Mouse (Mus musculus): ENCODE measurements at regions not wholly inside any gene's neighbourhood (a gene's known extent, or its start where the extent isn't known, plus 50 kb on each side); places are given as distances from the start of the nearest gene placed in this dataset.

- Histone ChIP-seq H3K9me3 (replicated peaks; ENCODE audit: control insufficient read depth, low read length) (no peaks in the 10 kb centered on the region), H3K9ac (ENCODE audit: low read length) (no peak overlapping the region), H3K36me3 (ENCODE audit: control insufficient read depth, insufficient read depth) (no peaks in the 10 kb centered on the region), H3K4me1 (ENCODE audit: control insufficient read depth, insufficient read depth, low read length) (no peaks in the 10 kb centered on the region), H3K27me3 (ENCODE audit: control insufficient read depth, insufficient read depth, low read length) (no peaks in the 10 kb centered on the region), H3K4me3 (ENCODE audit: low read length) (no peak overlapping the region), H3K4me2 (ENCODE audit: low read depth, low read length) (no peak overlapping the region), H3K27ac (ENCODE audit: low read length) (no peak overlapping the region)
- ATAC-seq (replicated peaks; ENCODE audit: extremely low read depth, insufficient read depth, low FRiP score) = no peak
- WGBS = 65% methylated on average over 1 of the region's 1 CpGs
Measured at GRCm38 (mm10) chr3:82781464-82781863, 94.8 kb downstream of the Rbm46 start.

- H3K27ac ChIP-seq (ENCODE audit: low read length) = no peak overlapping the region
- no peak overlapping the region for H3K9ac ChIP-seq (ENCODE audit: low read length)
- no peak overlapping the region for H3K4me3 ChIP-seq (ENCODE audit: low read length)
- H3K4me1 ChIP-seq (ENCODE audit: control insufficient read depth, insufficient read depth, low read length) = no peaks in the 10 kb centered on the region
- H3K27me3 ChIP-seq (ENCODE audit: control insufficient read depth, insufficient read depth, low read length) = no peaks in the 10 kb centered on the region
- H3K36me3 ChIP-seq (ENCODE audit: control insufficient read depth, insufficient read depth) = no peaks in the 10 kb centered on the region
- no peaks in the 10 kb centered on the region for H3K9me3 ChIP-seq (replicated peaks; ENCODE audit: control insufficient read depth, low read length)
- H3K4me2 ChIP-seq (ENCODE audit: low read depth, low read length) = no peak overlapping the region
- WGBS = 81% methylated on average over 8 of the region's 8 CpGs
- no peak for ATAC-seq (replicated peaks; ENCODE audit: extremely low read depth, insufficient read depth, low FRiP score)
Measured at GRCm38 (mm10) chr3:82770512-82771270, 105.6 kb downstream of the Rbm46 start.

- Histone ChIP-seq H3K9me3 (replicated peaks; ENCODE audit: control insufficient read depth, low read length) (no peaks in the 10 kb centered on the region), H3K9ac (ENCODE audit: low read length) (no peak overlapping the region), H3K4me3 (ENCODE audit: low read length) (no peak overlapping the region), H3K4me2 (ENCODE audit: low read depth, low read length) (no peak overlapping the region), H3K4me1 (ENCODE audit: control insufficient read depth, insufficient read depth, low read length) (no peaks in the 10 kb centered on the region), H3K27me3 (ENCODE audit: control insufficient read depth, insufficient read depth, low read length) (no peaks in the 10 kb centered on the region), H3K27ac (ENCODE audit: low read length) (no peak overlapping the region), H3K36me3 (ENCODE audit: control insufficient read depth, insufficient read depth) (no peaks in the 10 kb centered on the region)
- no peak for ATAC-seq (replicated peaks; ENCODE audit: extremely low read depth, insufficient read depth, low FRiP score)
- WGBS = 46% methylated on average over 5 of the region's 5 CpGs
Measured at GRCm38 (mm10) chr3:82767484-82767883, 108.8 kb downstream of the Rbm46 start.

- Histone ChIP-seq H3K9me3 (replicated peaks; ENCODE audit: control insufficient read depth, low read length) (no peaks in the 10 kb centered on the region), H3K9ac (ENCODE audit: low read length) (no peak overlapping the region), H3K4me3 (ENCODE audit: low read length) (no peak overlapping the region), H3K27me3 (ENCODE audit: control insufficient read depth, insufficient read depth, low read length) (no peaks in the 10 kb centered on the region), H3K27ac (ENCODE audit: low read length) (no peak overlapping the region), H3K36me3 (ENCODE audit: control insufficient read depth, insufficient read depth) (no peaks in the 10 kb centered on the region), H3K4me1 (ENCODE audit: control insufficient read depth, insufficient read depth, low read length) (no peaks in the 10 kb centered on the region), H3K4me2 (ENCODE audit: low read depth, low read length) (no peak overlapping the region)
- WGBS = 73% methylated on average over 2 of the region's 2 CpGs
- no peak for ATAC-seq (replicated peaks; ENCODE audit: extremely low read depth, insufficient read depth, low FRiP score)
Measured at GRCm38 (mm10) chr3:82759946-82760345, 116.3 kb downstream of the Rbm46 start.

- no peaks in the 10 kb centered on the region for H3K36me3 ChIP-seq (ENCODE audit: control insufficient read depth, insufficient read depth)
- 52% methylated on average over 1 of the region's 1 CpGs for WGBS
- ATAC-seq (replicated peaks; ENCODE audit: extremely low read depth, insufficient read depth, low FRiP score) = no peak
- H3K27me3 ChIP-seq (ENCODE audit: control insufficient read depth, insufficient read depth, low read length) = no peaks in the 10 kb centered on the region
- H3K27ac ChIP-seq (ENCODE audit: low read length) = no peak overlapping the region
- no peak overlapping the region for H3K9ac ChIP-seq (ENCODE audit: low read length)
- H3K4me2 ChIP-seq (ENCODE audit: low read depth, low read length) = no peak overlapping the region
- no peaks in the 10 kb centered on the region for H3K4me1 ChIP-seq (ENCODE audit: control insufficient read depth, insufficient read depth, low read length)
- no peaks in the 10 kb centered on the region for H3K9me3 ChIP-seq (replicated peaks; ENCODE audit: control insufficient read depth, low read length)
- H3K4me3 ChIP-seq (ENCODE audit: low read length) = no peak overlapping the region
Measured at GRCm38 (mm10) chr3:82758967-82759366, 117.3 kb downstream of the Rbm46 start.

GRCm38 (mm10) chr3:82725546-82725945, 150.7 kb downstream of the Rbm46 start:
- no peaks in the 10 kb centered on the region for H3K9me3 ChIP-seq (replicated peaks; ENCODE audit: control insufficient read depth, low read length)
- no peak overlapping the region for H3K4me3 ChIP-seq (ENCODE audit: low read length)
- 21% methylated on average over 3 of the region's 3 CpGs for WGBS
- H3K9ac ChIP-seq (ENCODE audit: low read length) = no peak overlapping the region
- no peaks in the 10 kb centered on the region for H3K27me3 ChIP-seq (ENCODE audit: control insufficient read depth, insufficient read depth, low read length)
- no peak overlapping the region for H3K27ac ChIP-seq (ENCODE audit: low read length)
- H3K4me2 ChIP-seq (ENCODE audit: low read depth, low read length) = no peak overlapping the region
- ATAC-seq (replicated peaks; ENCODE audit: extremely low read depth, insufficient read depth, low FRiP score) = no peak
- H3K36me3 ChIP-seq (ENCODE audit: control insufficient read depth, insufficient read depth) = no peaks in the 10 kb centered on the region
- no peaks in the 10 kb centered on the region for H3K4me1 ChIP-seq (ENCODE audit: control insufficient read depth, insufficient read depth, low read length)

GRCm38 (mm10) chr3:82707628-82708027, 159.7 kb upstream of the Npy2r start:
- H3K27ac ChIP-seq (ENCODE audit: low read length) = no peak overlapping the region
- no peak for ATAC-seq (replicated peaks; ENCODE audit: extremely low read depth, insufficient read depth, low FRiP score)
- H3K36me3 ChIP-seq (ENCODE audit: control insufficient read depth, insufficient read depth) = no peaks in the 10 kb centered on the region
- no peak overlapping the region for H3K4me3 ChIP-seq (ENCODE audit: low read length)
- no peaks in the 10 kb centered on the region for H3K4me1 ChIP-seq (ENCODE audit: control insufficient read depth, insufficient read depth, low read length)
- H3K9me3 ChIP-seq (replicated peaks; ENCODE audit: control insufficient read depth, low read length) = no peaks in the 10 kb centered on the region
- 87% methylated on average over 4 of the region's 4 CpGs for WGBS
- H3K27me3 ChIP-seq (ENCODE audit: control insufficient read depth, insufficient read depth, low read length) = no peaks in the 10 kb centered on the region
- H3K4me2 ChIP-seq (ENCODE audit: low read depth, low read length) = no peak overlapping the region
- H3K9ac ChIP-seq (ENCODE audit: low read length) = no peak overlapping the region

- no peaks in the 10 kb centered on the region for H3K4me1 ChIP-seq (ENCODE audit: control insufficient read depth, insufficient read depth, low read length)
- WGBS = 85% methylated on average over 2 of the region's 2 CpGs
- H3K27me3 ChIP-seq (ENCODE audit: control insufficient read depth, insufficient read depth, low read length) = no peaks in the 10 kb centered on the region
- no peak overlapping the region for H3K9ac ChIP-seq (ENCODE audit: low read length)
- no peak overlapping the region for H3K27ac ChIP-seq (ENCODE audit: low read length)
- no peak overlapping the region for H3K4me2 ChIP-seq (ENCODE audit: low read depth, low read length)
- H3K36me3 ChIP-seq (ENCODE audit: control insufficient read depth, insufficient read depth) = no peaks in the 10 kb centered on the region
- H3K9me3 ChIP-seq (replicated peaks; ENCODE audit: control insufficient read depth, low read length) = no peaks in the 10 kb centered on the region
- ATAC-seq (replicated peaks; ENCODE audit: extremely low read depth, insufficient read depth, low FRiP score) = no peak
- H3K4me3 ChIP-seq (ENCODE audit: low read length) = no peak overlapping the region
Measured at GRCm38 (mm10) chr3:82692131-82692530, 144.2 kb upstream of the Npy2r start.

- Histone ChIP-seq H3K9ac (ENCODE audit: low read length) (no peak overlapping the region), H3K4me1 (ENCODE audit: control insufficient read depth, insufficient read depth, low read length) (no peaks in the 10 kb centered on the region)
- WGBS = 79% methylated on average over 8 of the region's 8 CpGs
Measured at GRCm38 (mm10) chr3:82656159-82656874, 108.4 kb upstream of the Npy2r start.

More at GRCm38 (mm10) chr3:82656159-82656874, 108.4 kb upstream of the Npy2r start:
- no peaks in the 10 kb centered on the region for H3K27me3 ChIP-seq (ENCODE audit: control insufficient read depth, insufficient read depth, low read length)
- no peaks in the 10 kb centered on the region for H3K9me3 ChIP-seq (replicated peaks; ENCODE audit: control insufficient read depth, low read length)
- no peak for ATAC-seq (replicated peaks; ENCODE audit: extremely low read depth, insufficient read depth, low FRiP score)
- H3K4me3 ChIP-seq (ENCODE audit: low read length) = no peak overlapping the region
- H3K4me2 ChIP-seq (ENCODE audit: low read depth, low read length) = no peak overlapping the region
- no peak overlapping the region for H3K27ac ChIP-seq (ENCODE audit: low read length)
- H3K36me3 ChIP-seq (ENCODE audit: control insufficient read depth, insufficient read depth) = no peaks in the 10 kb centered on the region

Measured in heart, embryonic 16.5 days (tissue).